Mouse (Mus musculus): Measurements from ENCODE around the gene Ctse. TPM values are rescaled to one million over a fixed set of nuclear protein-coding genes. Genes with fewer than 3 reads are reported as not detected.
A peak's percentile ranks its signal among the peaks of the same experiment; 100 is the strongest.

Ctse gene
- total RNA-seq (2012; rRNA removed), result 50.9 and 92.7 TPM in 2 replicates
- 10 to 100 TPM in 1 of 2 experiments, not detected in 1; 55.2 TPM for polyA plus RNA-seq (2012; ENCODE audit: insufficient read depth in 1 of 2, insufficient read length in 2 of 2, low read depth in 1 of 2, low replicate concordance in 2 of 2, missing spikeins in 1 of 2)

GRCm38 (mm10) chr1:131637791-131638540, at the start of gene Ctse:
TSS of gene Ctse (plus strand) at chr1:131638306.
- no peaks in the 10 kb centered on the region for H3K27me3 ChIP-seq (ENCODE audit: control insufficient read depth in 1 of 2, insufficient read depth in 2 of 2, low read length in 2 of 2)
- no peaks in the 10 kb centered on the region for H3K9me3 ChIP-seq (replicated peaks; ENCODE audit: insufficient read depth, low read length)
- peak within 1 kb of the TSS; percentile 66 to 88 for H3K4me3 ChIP-seq (ENCODE audit: control insufficient read depth in 1 of 2, insufficient read depth in 1 of 2, low read depth in 2 of 2, low read length in 2 of 2)
- H3K9ac ChIP-seq (ENCODE audit: control insufficient read depth, low read depth, low read length, poor library complexity, severe bottlenecking), result peak within 1 kb of the TSS; percentile 81
- DNase-seq (ENCODE audit: low read depth, low spot score), result peak; percentile 97
- peaks cover 0 to 23% of the 10 kb centered on the region in 2 experiments; a peak in 2 of 4 replicates for H3K36me3 ChIP-seq (ENCODE audit: control insufficient read depth in 1 of 2, insufficient read depth in 2 of 2, low read length in 2 of 2)
- peak within 1 kb of the TSS; percentile 87 for H3K27ac ChIP-seq (ENCODE audit: control insufficient read depth, low read depth, low read length)
- peaks cover 13 to 21% of the 10 kb centered on the region in 2 experiments for H3K4me1 ChIP-seq (ENCODE audit: control insufficient read depth in 1 of 2, insufficient read depth in 2 of 2, low read length in 2 of 2)
- H3K79me2 ChIP-seq (ENCODE audit: control insufficient read depth, insufficient read depth, low read length, poor library complexity), result peaks cover 4% of the 10 kb centered on the region; the same call in 1 of the 2 replicates
- TF ChIP-seq MXI1 (IDR thresholded peaks at IDR 0.05; ENCODE audit: low read depth, low read length) (peak; percentile 68; the same call in 1 of the 2 replicates), MEF2A (IDR thresholded peaks at IDR 0.05; ENCODE audit: extremely low read depth, insufficient replicate concordance, low read depth, low read length, poor library complexity, severe bottlenecking) (0 out of 2 replicates have a peak, but pooled peaks have one; percentile 23), MAFK (IDR thresholded peaks at IDR 0.05; ENCODE audit: borderline replicate concordance, low read depth, low read length) (peak; percentile 40; the same call in 1 of the 2 replicates), ELF1 (IDR thresholded peaks at IDR 0.05; ENCODE audit: low read depth, low read length) (peak; percentile 85), MYC (IDR thresholded peaks at IDR 0.05; ENCODE audit: low read depth, low read length) (peak; percentile 76; the same call in 1 of the 2 replicates), SIN3A (IDR thresholded peaks at IDR 0.05; ENCODE audit: low read length) (peak; percentile 91), EP300 (IDR thresholded peaks at IDR 0.05; ENCODE audit: low read depth in 1 of 2, low read length in 2 of 2) (peak; percentile 94 to 99), POLR2AphosphoS5 (IDR thresholded peaks at IDR 0.05; ENCODE audit: borderline replicate concordance, low read depth, low read length) (no peak), USF1 (IDR thresholded peaks at IDR 0.05; ENCODE audit: low read depth, low read length) (no peak), ETS1 (IDR thresholded peaks at IDR 0.05; ENCODE audit: low read depth, low read length) (peak; percentile 99), GATA1 (IDR thresholded peaks at IDR 0.05; ENCODE audit: low read depth, low read length) (peak; percentile 100), KAT2A (conservative IDR thresholded peaks at IDR 0.05; ENCODE audit: low read depth, low read length) (no peak), MAZ (IDR thresholded peaks at IDR 0.05; ENCODE audit: low read depth, low read length) (0 out of 2 replicates have a peak, but pooled peaks have one; percentile 39), BHLHE40 (IDR thresholded peaks at IDR 0.05; ENCODE audit: borderline replicate concordance, low read depth, low read length) (no peak; the same call in 1 of the 2 replicates), UBTF (IDR thresholded peaks at IDR 0.05; ENCODE audit: borderline replicate concordance, insufficient read depth, low read depth, low read length) (no peak), SMC3 (IDR thresholded peaks at IDR 0.05; ENCODE audit: low read depth, low read length) (no peak), GABPA (IDR thresholded peaks at IDR 0.05; ENCODE audit: low read depth, low read length) (no peak), ZKSCAN1 (IDR thresholded peaks at IDR 0.05; ENCODE audit: low read depth, low read length) (no peak), NELFE (IDR thresholded peaks at IDR 0.05; ENCODE audit: low read depth, low read length) (peak; percentile 66), TBP (IDR thresholded peaks at IDR 0.05; ENCODE audit: low read depth, low read length) (peak; percentile 89), JUND (IDR thresholded peaks at IDR 0.05; ENCODE audit: low read depth, low read length) (no peak), CHD2 (IDR thresholded peaks at IDR 0.05; ENCODE audit: low read length) (no peak), USF2 (IDR thresholded peaks at IDR 0.05; ENCODE audit: borderline replicate concordance in 1 of 2, insufficient read depth in 1 of 2, low read depth in 1 of 2, low read length in 2 of 2) (no peak), ZMIZ1 (IDR thresholded peaks at IDR 0.05; ENCODE audit: low read depth, low read length) (peak; percentile 94), NRF1 (IDR thresholded peaks at IDR 0.05; ENCODE audit: insufficient read depth, low read depth, low read length, poor library complexity, severe bottlenecking) (no peak), RCOR1 (IDR thresholded peaks at IDR 0.05; ENCODE audit: low read depth, low read length) (peak; percentile 88), HCFC1 (IDR thresholded peaks at IDR 0.05; ENCODE audit: low read depth, low read length) (peak; percentile 68; the same call in 1 of the 2 replicates), RAD21 (IDR thresholded peaks at IDR 0.05; ENCODE audit: low read depth, low read length) (no peak), E2F4 (IDR thresholded peaks at IDR 0.05; ENCODE audit: borderline replicate concordance, low read depth, low read length) (no peak), POLR2A (IDR thresholded peaks at IDR 0.05; ENCODE audit: control insufficient read depth in 1 of 2, insufficient read depth in 1 of 2, low read depth in 1 of 2, low read length in 2 of 2, poor library complexity in 1 of 2) (peak in 1 of 2 experiments; percentile 56; a peak in 2 of 4 replicates), POLR2AphosphoS2 (IDR thresholded peaks at IDR 0.05; ENCODE audit: low read length) (no peak), CTCF (IDR thresholded peaks at IDR 0.05 in 2 of 3, conservative IDR thresholded peaks at IDR 0.05 in 1 of 3; ENCODE audit: control insufficient read depth in 1 of 3, insufficient read depth in 1 of 3, low read depth in 2 of 3, low read length in 3 of 3, poor library complexity in 1 of 3, severe bottlenecking in 1 of 3) (no peak), MYB (IDR thresholded peaks at IDR 0.05; ENCODE audit: low read depth, low read length) (peak; percentile 90), TAL1 (IDR thresholded peaks at IDR 0.05; ENCODE audit: low read length) (peak; percentile 94)

Data from MEL (cell line).